Mouse (Mus musculus) limb, embryonic 13.5 days (tissue): ENCODE data around the gene Malsu1. TPM values are rescaled to one million over a fixed set of nuclear protein-coding genes. Genes with fewer than 3 reads are reported as not detected.

ENCODE experiments used
- ATAC-seq: fragments of 200-750 bp; cut with Nextera tagmentation; 2 replicates; pipeline ENCODE4 v1.8.0; 2017; ENCODE audit warnings: low read depth, moderate number of reproducible peaks, moderate TSS enrichment; ENCODE audit not compliant: low FRiP score
- H3K27ac ChIP-seq: fragments of 300-500 bp; sonication (generic); 2 replicates; pipeline ENCODE4 v1.5.1; 2015; ENCODE audit warnings: inconsistent platforms, mild to moderate bottlenecking, moderate library complexity
- H3K27me3 ChIP-seq: fragments of 300-500 bp; sonication (generic); 2 replicates; pipeline ENCODE4 v1.6.1; 2015; ENCODE audit warnings: mild to moderate bottlenecking, inconsistent platforms
- H3K36me3 ChIP-seq: fragments of 300-500 bp; sonication (generic); 2 replicates; pipeline ENCODE4 v1.6.1; 2015; ENCODE audit warnings: inconsistent platforms, mild to moderate bottlenecking, moderate library complexity
- H3K4me1 ChIP-seq: fragments of 300-500 bp; sonication (generic); 2 replicates; pipeline ENCODE4 v1.6.1; 2015; ENCODE audit warnings: inconsistent platforms
- H3K4me2 ChIP-seq: fragments of 300-500 bp; sonication (generic); replicated peaks from 2 replicates; pipeline ENCODE4 v1.6.1; 2015; ENCODE audit warnings: inconsistent platforms, mild to moderate bottlenecking, moderate library complexity
- H3K4me3 ChIP-seq: fragments of 300-500 bp; sonication (generic); 2 replicates; pipeline ENCODE4 v1.5.1; 2015; ENCODE audit warnings: moderate library complexity, mild to moderate bottlenecking, inconsistent platforms
- H3K9ac ChIP-seq: fragments of 300-500 bp; sonication (generic); 2 replicates; pipeline ENCODE4 v1.6.1; 2015; ENCODE audit warnings: mild to moderate bottlenecking, inconsistent platforms
- H3K9me3 ChIP-seq: fragments of 300-500 bp; sonication (generic); 2 replicates; pipeline ENCODE4 v1.6.1; 2016; ENCODE audit warnings: inconsistent platforms
- WGBS: fragments of 180-500 bp; shearing (Covaris S2); methylation state at CpG from one replicate; pipeline ENCODE4 v1.1.7; 2015; 5-methylcytosine and 5-hydroxymethylcytosine counted together
- polyA plus RNA-seq: library from polyadenylated mRNA; unstranded; fragments of >200 nt; fragmentation: Nextera tagmentation; extraction: Ambion mirVana; gene quantifications from 2 replicates; pipeline ENCODE4 v1.2.1, GENCODE M21; 2015

Gene Malsu1
- polyA plus RNA-seq: 72.7 and 79.2 TPM in 2 replicates

GRCm38 (mm10) chr6:49073304-49074116, at the start of gene Malsu1:
Gene Malsu1, plus strand, starts transcription at chr6:49073795.
- Histone ChIP-seq H3K4me3 (peak within 1 kb of the TSS; percentile 92), H3K36me3 (no peaks in the 10 kb centered on the region), H3K27ac (peak within 1 kb of the TSS; percentile 82), H3K4me1 (peaks cover 11% of the 10 kb centered on the region), H3K4me2 (peak within 1 kb of the TSS; percentile 87), H3K27me3 (no peaks in the 10 kb centered on the region), H3K9ac (peak within 1 kb of the TSS; percentile 94), H3K9me3 (no peaks in the 10 kb centered on the region)
- 1% methylated on average over 49 of the region's 49 CpGs for WGBS
- peak; percentile 98 for ATAC-seq

GRCm38 (mm10) chr6:49025290-49025689, 48.3 kb upstream of the Malsu1 start:
- H3K9ac ChIP-seq: no peak overlapping the region
- H3K36me3 ChIP-seq: no peaks in the 10 kb centered on the region
- peaks cover 9% of the 10 kb centered on the region for H3K4me1 ChIP-seq
- H3K4me2 ChIP-seq: no peak overlapping the region
- H3K27me3 ChIP-seq: no peaks in the 10 kb centered on the region
- ATAC-seq: no peak
- no peak overlapping the region for H3K27ac ChIP-seq
- 76% methylated on average over 7 of the region's 7 CpGs for WGBS
- H3K9me3 ChIP-seq: no peaks in the 10 kb centered on the region
- no peak overlapping the region for H3K4me3 ChIP-seq

- peaks cover under 1% of the 10 kb centered on the region for H3K4me1 ChIP-seq
- no peaks in the 10 kb centered on the region for H3K27me3 ChIP-seq
- H3K9me3 ChIP-seq: no peaks in the 10 kb centered on the region
- no peaks in the 10 kb centered on the region for H3K36me3 ChIP-seq
- H3K27ac ChIP-seq: no peak overlapping the region
- no peak overlapping the region for H3K4me2 ChIP-seq
- no peak overlapping the region for H3K9ac ChIP-seq
- WGBS: 85% methylated on average over 5 of the region's 5 CpGs
- no peak overlapping the region for H3K4me3 ChIP-seq
- ATAC-seq: no peak
Measured at GRCm38 (mm10) chr6:49026496-49026895, 47.1 kb upstream of the Malsu1 start.

- H3K4me3 ChIP-seq: no peak overlapping the region
- H3K27ac ChIP-seq: no peak overlapping the region
- no peak overlapping the region for H3K4me2 ChIP-seq
- no peaks in the 10 kb centered on the region for H3K36me3 ChIP-seq
- H3K27me3 ChIP-seq: no peaks in the 10 kb centered on the region
- no peak for ATAC-seq
- WGBS: 78% methylated on average over 6 of the region's 6 CpGs
- no peaks in the 10 kb centered on the region for H3K4me1 ChIP-seq
- no peaks in the 10 kb centered on the region for H3K9me3 ChIP-seq
- H3K9ac ChIP-seq: no peak overlapping the region
Measured at GRCm38 (mm10) chr6:49028019-49028418, 45.6 kb upstream of the Malsu1 start.

GRCm38 (mm10) chr6:49028708-49029107, 44.9 kb upstream of the Malsu1 start:
- no peak overlapping the region for H3K4me3 ChIP-seq
- H3K9ac ChIP-seq: no peak overlapping the region
- no peak overlapping the region for H3K4me2 ChIP-seq
- no peaks in the 10 kb centered on the region for H3K27me3 ChIP-seq
- WGBS: 71% methylated on average over 3 of the region's 3 CpGs
- H3K36me3 ChIP-seq: no peaks in the 10 kb centered on the region
- no peaks in the 10 kb centered on the region for H3K4me1 ChIP-seq
- H3K27ac ChIP-seq: no peak overlapping the region
- ATAC-seq: no peak
- no peaks in the 10 kb centered on the region for H3K9me3 ChIP-seq

- no peak overlapping the region for H3K4me3 ChIP-seq
Measured at GRCm38 (mm10) chr6:49031230-49031629, 42.4 kb upstream of the Malsu1 start.

GRCm38 (mm10) chr6:49032783-49033182, 40.8 kb upstream of the Malsu1 start:
- H3K9ac ChIP-seq: no peak overlapping the region
- no peaks in the 10 kb centered on the region for H3K9me3 ChIP-seq
- peaks cover 19% of the 10 kb centered on the region for H3K4me1 ChIP-seq
- H3K27me3 ChIP-seq: peaks cover 18% of the 10 kb centered on the region
- H3K4me2 ChIP-seq: no peak overlapping the region
- no peak overlapping the region for H3K4me3 ChIP-seq
- ATAC-seq: no peak
- 76% methylated on average over 4 of the region's 4 CpGs for WGBS
- no peak overlapping the region for H3K27ac ChIP-seq
- H3K36me3 ChIP-seq: no peaks in the 10 kb centered on the region

More at GRCm38 (mm10) chr6:49031230-49031629, 42.4 kb upstream of the Malsu1 start:
- no peaks in the 10 kb centered on the region for H3K9me3 ChIP-seq
- no peak for ATAC-seq
- peaks cover 6% of the 10 kb centered on the region; the same call in 1 of the 2 replicates for H3K27me3 ChIP-seq
- H3K4me1 ChIP-seq: 0 out of 2 replicates have a peak, but pooled peaks cover 4% of the 10 kb centered on the region
- H3K9ac ChIP-seq: no peak overlapping the region
- H3K4me2 ChIP-seq: no peak overlapping the region
- no peak overlapping the region for H3K27ac ChIP-seq
- no peaks in the 10 kb centered on the region for H3K36me3 ChIP-seq
- 60% methylated on average over 4 of the region's 4 CpGs for WGBS

- 33% methylated on average over 28 of the region's 28 CpGs for WGBS
- H3K36me3 ChIP-seq: no peaks in the 10 kb centered on the region
- no peak within 1 kb of the TSS for H3K27ac ChIP-seq
- H3K9ac ChIP-seq: peak within 1 kb of the TSS; percentile 3
- ATAC-seq: no peak
- peaks cover 22% of the 10 kb centered on the region for H3K4me1 ChIP-seq
- H3K9me3 ChIP-seq: no peaks in the 10 kb centered on the region
- H3K4me2 ChIP-seq: peak within 1 kb of the TSS; percentile 55
- H3K4me3 ChIP-seq: peak within 1 kb of the TSS; percentile 21; the same call in 1 of the 2 replicates
- H3K27me3 ChIP-seq: peaks cover 18% of the 10 kb centered on the region
Measured at GRCm38 (mm10) chr6:49036275-49037267, 37.0 kb upstream of the Malsu1 start, which contains the start of gene Gpnmb. Gene Gpnmb, plus strand, starts transcription at chr6:49036546.

GRCm38 (mm10) chr6:49037268-49037662, 36.3 kb upstream of the Malsu1 start:
- no peak for ATAC-seq
- 69% methylated on average over 12 of the region's 12 CpGs for WGBS
- Histone ChIP-seq H3K27ac (no peak overlapping the region), H3K4me1 (peaks cover 22% of the 10 kb centered on the region), H3K27me3 (peaks cover 18% of the 10 kb centered on the region), H3K4me2 (peak overlapping the region; percentile 55), H3K9ac (no peak overlapping the region), H3K36me3 (no peaks in the 10 kb centered on the region), H3K4me3 (no peak overlapping the region), H3K9me3 (no peaks in the 10 kb centered on the region)

- peaks cover 22% of the 10 kb centered on the region for H3K4me1 ChIP-seq
- H3K36me3 ChIP-seq: no peaks in the 10 kb centered on the region
- peak overlapping the region; percentile 35 for H3K4me3 ChIP-seq
- no peak overlapping the region for H3K27ac ChIP-seq
- H3K9ac ChIP-seq: 0 out of 2 replicates have a peak overlapping the region, but pooled peaks have one; percentile 45
- H3K27me3 ChIP-seq: peaks cover 18% of the 10 kb centered on the region
- ATAC-seq: peak; percentile 51; the same call in 1 of the 2 replicates
- H3K4me2 ChIP-seq: peak overlapping the region; percentile 57
- WGBS: 13% methylated on average over 18 of the region's 18 CpGs
- H3K9me3 ChIP-seq: no peaks in the 10 kb centered on the region
Measured at GRCm38 (mm10) chr6:49039470-49040180, 34.0 kb upstream of the Malsu1 start.

GRCm38 (mm10) chr6:49046502-49046901, 27.1 kb upstream of the Malsu1 start:
- Histone ChIP-seq H3K36me3 (no peaks in the 10 kb centered on the region), H3K27ac (no peak overlapping the region), H3K9me3 (no peaks in the 10 kb centered on the region), H3K9ac (no peak overlapping the region), H3K27me3 (peaks cover 5% of the 10 kb centered on the region; the same call in 1 of the 2 replicates), H3K4me3 (no peak overlapping the region), H3K4me1 (peaks cover 11% of the 10 kb centered on the region; the same call in 1 of the 2 replicates), H3K4me2 (no peak overlapping the region)
- 61% methylated on average over 6 of the region's 6 CpGs for WGBS
- no peak for ATAC-seq
